Mouse (Mus musculus) olfactory bulb, adult 2 months (tissue): ENCODE data around the gene Tfap2c.

Experiments
- CTCF ChIP-seq: fragments of 200-500 bp; IDR thresholded peaks from 2 replicates; pipeline ENCODE4 v1.5.1; 2012; ENCODE audit warnings: low read depth, mild to moderate bottlenecking, low read length, moderate library complexity; ENCODE audit not compliant: insufficient read depth
- POLR2A ChIP-seq: fragments of 200-500 bp; IDR thresholded peaks from 2 replicates; pipeline ENCODE4 v1.6.1; 2012; ENCODE audit warnings: mild to moderate bottlenecking, low read depth, low read length, moderate library complexity; ENCODE audit not compliant: insufficient read depth

GRCm38 (mm10) chr2:172558674-172559468 lies 9.5 kb downstream of the Tfap2c start:
- TF ChIP-seq CTCF (no peak), POLR2A (no peak)
